In the genomic region with DNA sequence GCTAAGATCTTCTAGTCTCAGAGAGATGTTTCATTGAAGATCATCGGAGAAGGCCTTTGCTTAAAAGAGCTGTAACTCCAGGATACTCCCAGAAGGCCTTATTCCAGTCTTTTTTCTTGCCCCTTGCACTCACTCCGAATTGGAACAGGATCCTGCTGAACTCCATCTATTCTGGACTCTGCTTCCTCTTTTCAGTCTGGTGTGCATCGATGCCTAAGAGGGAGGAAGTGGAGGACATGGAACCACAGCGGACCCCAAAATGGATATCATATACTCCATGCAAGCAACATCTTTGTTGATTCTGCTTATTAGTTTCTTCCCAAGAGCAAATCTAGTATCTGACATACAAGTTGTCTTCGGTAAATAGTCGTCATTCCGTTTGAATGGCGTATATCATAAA, we compare ENCODE assay signal across 12 mouse cellular contexts.
"Had no signal": no experiment of that assay in that cellular context is flagged by ENCODE, and none has a peak within 500 bp of the region (broad histone marks: within the 10 kb centered on the region; RNA-seq: fewer than 3 reads in every experiment).

No protein-coding gene starts in this region.

- H3K9me3 ChIP-seq: midbrain, embryonic 10.5 days; midbrain, embryonic 12.5 days; neural tube, embryonic 13.5 days; neural tube, embryonic 15.5 days had no signal

- H3K4me3 ChIP-seq: midbrain, embryonic 10.5 days; midbrain, embryonic 12.5 days; myocyte; neural tube, embryonic 13.5 days; neural tube, embryonic 15.5 days had no signal

- H3K4me1 ChIP-seq: midbrain, embryonic 10.5 days; midbrain, embryonic 12.5 days; neural tube, embryonic 13.5 days had no signal

- DNase-seq: lung, adult 18-20 months; lung, postnatal 10 days; lung, postnatal 4 days; right cerebral cortex, postnatal 14 days; thymus, adult 18-20 months; thymus, postnatal 14 days; thymus, postnatal 36 days had no signal

- H3K36me3 ChIP-seq: midbrain, embryonic 10.5 days; midbrain, embryonic 12.5 days; neural tube, embryonic 13.5 days; neural tube, embryonic 15.5 days had no signal

- H3K27ac ChIP-seq: midbrain, embryonic 10.5 days; midbrain, embryonic 12.5 days; neural tube, embryonic 13.5 days; neural tube, embryonic 15.5 days had no signal

- H3K27me3 ChIP-seq: midbrain, embryonic 12.5 days; neural tube, embryonic 13.5 days; neural tube, embryonic 15.5 days had no signal
